Mouse (Mus musculus) urinary bladder, adult 2 months (tissue): Measurements from ENCODE around the gene Dnase1. TPM values are rescaled to one million over a fixed set of nuclear protein-coding genes. Genes with fewer than 3 reads are reported as not detected.
"Not testable (repeated sequence)": the region's sequence is repeated elsewhere in the genome, so short reads cannot be mapped to it uniquely, and the experiment has no call there.

Experiments used
- DNase-seq: peaks from one replicate; pipeline ENCODE4 v3.0.0; 2022; ENCODE audit warnings: low spot score
- polyA plus RNA-seq: library from polyadenylated mRNA; depleted of rRNA; stranded (reverse); fragments of >200 nt; gene quantifications from 2 replicates; pipeline ENCODE4 v1.2.3, GENCODE M21; 2012; rRNA removed

The Dnase1 gene
- polyA plus RNA-seq: not detected in 2 replicates

DNA sequence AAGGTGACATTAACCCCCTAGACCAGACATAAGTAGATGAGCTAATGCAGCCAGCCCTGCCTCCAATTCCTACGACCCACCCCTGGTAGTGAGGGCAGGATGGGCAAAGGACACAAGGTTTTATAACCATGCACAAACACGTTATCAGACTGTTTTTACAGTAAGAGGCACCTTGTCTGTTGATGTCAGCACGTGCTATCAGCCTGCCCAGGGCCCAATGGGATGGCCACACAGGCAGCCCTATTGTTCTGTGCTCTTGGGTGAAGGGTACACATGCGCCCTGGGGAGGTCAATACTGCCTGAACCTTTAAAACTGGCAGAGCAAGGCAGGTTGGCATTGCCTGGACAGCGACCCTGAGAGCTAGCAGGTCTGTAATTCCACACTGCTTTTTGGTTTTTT, at the start of gene Dnase1:
Gene Dnase1, plus strand, starts transcription at position 136 of the 400 bp plus-strand sequence.
- DNase-seq: no peak

GRCm38 (mm10) chr16:3988410-3988809, 48.3 kb upstream of the Dnase1 start:
- DNase-seq: no peak

DNA sequence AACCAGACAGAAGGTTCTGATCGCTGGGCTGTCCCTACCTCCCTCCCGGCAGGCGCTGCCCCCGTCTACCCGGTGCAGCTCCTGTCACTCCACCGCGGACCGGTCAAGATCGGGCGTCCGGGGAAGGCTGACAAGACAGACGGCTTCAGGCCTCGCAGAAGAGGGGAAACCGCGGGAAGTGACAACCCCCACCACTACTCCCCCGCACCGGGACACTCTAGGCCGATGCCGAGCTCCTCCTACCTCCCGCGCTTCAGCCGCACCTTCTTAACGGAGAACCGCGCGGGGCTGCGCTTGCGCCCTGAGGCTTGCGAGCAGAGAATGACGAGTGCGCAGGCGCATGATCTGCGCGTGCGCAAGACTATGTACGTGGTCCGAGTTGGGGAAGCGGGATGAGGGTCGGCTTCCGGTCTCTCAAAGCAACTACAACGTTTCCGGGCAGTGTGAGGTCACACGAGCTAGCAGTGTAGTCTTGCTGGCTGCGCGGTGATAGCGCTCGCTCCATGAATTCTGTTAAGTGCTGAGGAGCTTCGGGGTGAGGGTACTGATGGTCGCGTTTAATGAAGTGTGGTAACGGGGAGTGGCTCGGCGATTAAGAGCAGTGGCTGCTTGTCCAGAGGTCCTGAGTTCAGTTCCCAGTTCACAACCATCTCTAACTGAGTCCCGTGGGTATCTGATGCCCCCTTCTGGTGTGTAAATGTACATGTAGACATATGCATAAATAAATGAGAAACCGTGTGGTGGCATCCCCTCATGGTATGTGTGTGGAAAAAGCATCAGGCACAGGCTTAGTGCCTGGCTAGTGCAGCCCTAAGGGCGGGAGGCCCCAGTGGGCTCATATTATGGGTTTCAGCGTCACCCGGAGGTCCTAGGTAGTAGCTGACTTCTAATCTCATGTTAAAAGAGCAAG, 33.0 kb upstream of the Dnase1 start, which contains the start of gene Slx4:
Gene Slx4, minus strand, starts transcription at position 282 of the 910 bp plus-strand sequence.
- DNase-seq: peak; percentile 90

DNA sequence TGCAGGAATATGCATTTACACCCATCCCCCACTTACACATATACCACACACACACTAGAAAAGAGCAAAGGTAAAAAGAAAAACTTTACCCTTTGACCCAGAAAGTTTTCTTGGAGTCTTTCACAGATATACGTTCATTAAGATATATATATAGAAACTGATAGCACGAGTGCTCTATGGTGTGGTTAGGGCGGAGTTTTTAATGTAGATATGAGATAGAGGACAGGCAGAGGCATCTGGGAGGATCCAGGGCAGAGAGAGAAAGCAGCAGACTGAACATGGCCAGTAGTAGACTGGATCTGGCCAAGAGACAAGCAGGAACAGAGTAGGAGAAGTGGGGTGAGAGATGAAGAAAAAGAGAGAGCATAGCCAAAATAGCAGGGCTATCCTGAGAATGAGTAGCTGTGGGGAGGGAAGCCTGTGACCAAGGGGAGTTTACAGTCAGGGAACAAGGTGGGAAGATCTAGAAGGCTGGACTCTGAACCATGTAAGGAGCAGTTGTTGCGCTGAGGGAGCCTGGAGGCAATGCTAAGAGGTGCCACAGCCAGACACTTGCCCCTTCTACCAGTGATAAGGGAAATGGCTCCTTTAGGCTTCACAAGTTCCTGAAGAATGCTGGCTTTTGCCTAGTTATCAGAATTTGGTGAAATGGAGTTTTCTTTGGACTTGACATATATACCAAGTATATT, 23.7 kb upstream of the Dnase1 start:
- no peak for DNase-seq

- DNase-seq: no peak
Observed at GRCm38 (mm10) chr16:4014040-4014668, 22.6 kb upstream of the Dnase1 start.

DNA sequence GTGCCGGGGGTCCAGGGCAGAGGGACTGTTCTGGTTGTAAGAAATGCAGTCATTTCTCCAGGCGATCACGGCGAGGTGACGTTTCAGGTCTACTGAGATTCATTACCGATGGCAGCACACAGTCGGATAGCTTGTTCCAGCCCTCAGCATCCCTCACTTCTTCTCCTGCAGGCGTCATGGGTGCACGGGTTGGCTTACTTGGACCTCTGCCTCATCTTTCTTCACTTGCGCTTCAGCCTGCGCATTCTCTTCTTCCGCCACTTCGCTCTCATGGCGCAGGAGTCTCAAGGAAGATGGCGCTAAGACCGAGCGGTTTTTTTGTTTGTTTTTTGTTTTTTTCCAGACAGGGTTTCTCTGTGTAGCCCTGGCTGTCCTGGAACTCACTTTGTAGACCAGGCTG, 20.0 kb upstream of the Dnase1 start:
- DNase-seq: not testable (repeated sequence)

- not testable (repeated sequence) for DNase-seq
Observed at GRCm38 (mm10) chr16:4017466-4017865, 19.3 kb upstream of the Dnase1 start.

- no peak for DNase-seq
Observed at GRCm38 (mm10) chr16:4021241-4021640, 15.5 kb upstream of the Dnase1 start.

GRCm38 (mm10) chr16:4022719-4023118, 14.0 kb upstream of the Dnase1 start:
- DNase-seq: no peak

DNA sequence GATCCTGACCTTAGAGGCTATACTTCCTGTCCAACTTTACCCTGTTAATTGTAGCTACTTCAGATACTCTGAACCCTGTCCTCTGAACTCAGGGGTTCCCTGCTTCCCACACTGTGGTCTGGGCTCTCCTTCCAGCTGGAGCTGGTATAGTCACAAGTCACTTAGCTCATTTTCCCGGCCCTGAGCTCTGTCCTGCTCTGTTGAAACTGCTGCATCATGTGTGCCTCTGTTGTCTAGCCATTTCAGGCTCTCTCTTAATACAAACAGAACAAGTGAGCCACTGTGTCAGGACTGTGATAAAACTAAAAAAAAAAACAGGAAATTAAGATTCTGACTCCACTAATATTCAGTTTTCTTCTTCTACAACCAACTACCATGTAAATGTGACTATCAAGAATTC, 10.1 kb upstream of the Dnase1 start:
- DNase-seq: no peak

- no peak for DNase-seq
Observed at GRCm38 (mm10) chr16:4027211-4027610, 9.5 kb upstream of the Dnase1 start.

GRCm38 (mm10) chr16:4029371-4029841, 7.3 kb upstream of the Dnase1 start:
- DNase-seq: no peak

DNA sequence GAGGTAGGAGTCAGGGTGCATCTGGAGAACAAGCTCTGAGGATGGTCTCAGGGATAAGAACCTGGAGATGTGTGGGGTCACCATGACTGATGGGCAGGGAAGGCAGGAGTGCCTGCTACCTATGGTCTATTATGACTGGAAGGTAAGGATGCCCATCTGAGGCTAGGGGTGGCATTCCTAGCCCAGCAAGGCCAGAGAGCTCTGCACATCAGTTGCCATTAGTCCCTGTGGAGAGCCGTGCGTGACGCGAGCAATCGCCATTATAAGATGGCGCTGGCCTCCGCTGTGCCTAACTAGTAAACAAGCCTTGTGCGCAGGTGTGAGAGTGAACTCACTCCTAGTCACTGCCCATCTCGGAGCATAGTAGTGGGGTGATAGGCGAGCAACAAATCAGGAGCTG, 6.2 kb upstream of the Dnase1 start:
- DNase-seq: no peak

GRCm38 (mm10) chr16:4031441-4032274, 5.1 kb upstream of the Dnase1 start:
- DNase-seq: no peak

GRCm38 (mm10) chr16:4032341-4032748, 4.4 kb upstream of the Dnase1 start:
- no peak for DNase-seq

GRCm38 (mm10) chr16:4033971-4034370, 2.8 kb upstream of the Dnase1 start:
- no peak for DNase-seq

DNA sequence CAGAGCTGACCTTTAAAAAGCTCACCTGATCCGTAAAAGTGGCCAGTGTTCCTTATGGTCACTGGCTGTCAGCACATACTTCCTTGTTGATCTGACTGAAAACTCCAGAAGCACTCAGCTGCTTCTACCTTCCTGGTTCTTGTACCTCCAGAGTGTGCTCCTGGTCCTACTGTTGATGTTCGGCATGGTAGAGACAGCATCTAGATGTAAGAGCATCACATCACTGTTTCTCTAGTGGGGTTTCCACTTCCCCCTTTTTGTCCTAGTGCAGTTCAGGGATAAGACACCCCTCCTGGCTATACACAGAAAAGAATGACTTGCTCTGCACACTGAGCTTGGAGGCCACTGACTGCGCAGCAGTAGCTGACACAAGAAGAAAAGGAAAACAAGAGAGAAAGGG, 2.3 kb upstream of the Dnase1 start:
- no peak for DNase-seq

DNA sequence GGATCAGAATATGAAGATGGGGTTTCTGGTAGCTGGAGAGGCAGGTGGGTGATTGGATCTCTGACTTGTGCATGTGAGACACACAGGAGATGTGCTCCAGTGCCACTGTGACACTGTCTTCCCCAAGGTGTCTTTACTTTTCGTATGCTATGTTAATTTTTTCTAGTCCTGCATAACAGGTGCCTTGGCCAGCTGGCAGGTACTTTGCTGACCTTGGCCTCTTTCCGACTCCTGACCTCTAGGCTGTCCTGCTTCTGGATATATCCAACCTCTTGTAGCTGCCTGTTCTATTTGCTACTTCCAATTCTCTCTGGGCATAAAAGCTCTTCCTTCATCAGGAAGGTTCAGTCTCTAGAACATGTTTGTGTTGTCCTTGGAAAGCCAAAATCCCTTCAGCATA, 1.2 kb upstream of the Dnase1 start:
- no peak for DNase-seq

DNA sequence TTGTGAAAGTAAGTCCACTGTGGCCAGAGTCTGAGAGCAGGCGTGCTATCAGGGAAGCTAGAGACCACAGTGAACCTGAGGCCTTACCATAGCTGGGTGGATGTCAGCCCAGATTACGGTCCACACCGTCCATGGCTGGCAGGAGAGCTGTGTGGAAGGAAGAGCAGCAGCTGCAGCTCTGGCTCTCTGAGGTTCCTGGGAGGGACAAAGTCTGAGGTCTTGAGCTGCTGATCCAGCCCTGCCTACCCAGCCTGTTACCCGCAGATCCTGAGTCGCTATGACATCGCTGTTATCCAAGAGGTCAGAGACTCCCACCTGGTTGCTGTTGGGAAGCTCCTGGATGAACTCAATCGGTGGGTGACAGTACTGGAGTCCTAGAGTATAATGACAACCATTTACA, 948 bp downstream of the Dnase1 start:
- DNase-seq: no peak

DNA sequence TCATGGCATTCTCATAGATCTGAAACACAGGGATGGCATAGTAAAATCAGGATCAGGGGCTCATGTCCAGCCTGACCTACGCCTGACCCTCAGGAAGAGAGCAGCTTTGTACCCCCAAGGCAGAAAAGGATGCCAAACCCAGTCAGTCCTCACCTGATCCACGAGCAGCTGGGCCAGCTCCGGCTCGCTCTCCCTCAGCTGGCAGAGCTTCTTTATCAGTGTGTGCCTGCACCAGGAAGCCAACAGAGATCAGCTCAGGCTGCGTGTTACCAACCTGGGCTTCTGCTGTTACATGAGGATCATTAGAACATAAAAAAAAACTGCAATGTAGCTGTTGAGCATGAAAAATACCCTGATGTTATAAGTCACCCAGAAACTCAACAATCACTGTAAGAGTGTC, 3.5 kb downstream of the Dnase1 start:
- no peak for DNase-seq

DNA sequence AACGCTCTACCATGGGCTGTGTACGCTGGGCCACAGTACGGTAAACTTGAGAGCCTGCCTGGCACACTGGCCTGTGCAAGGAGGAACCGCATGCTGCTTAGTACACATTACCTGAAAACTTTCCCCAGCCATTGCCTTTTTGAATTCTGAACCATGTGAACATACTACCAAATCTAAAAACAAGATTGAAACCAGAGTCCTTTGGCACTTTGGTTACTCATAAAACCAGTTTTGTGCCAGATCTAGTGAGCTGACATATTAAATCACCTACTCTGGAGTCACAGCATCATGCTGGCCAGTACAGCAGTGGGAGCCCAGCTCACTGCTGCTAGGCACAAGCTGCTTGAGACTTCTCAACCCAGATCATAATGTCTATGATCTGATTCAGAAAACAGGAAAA, 4.9 kb downstream of the Dnase1 start:
- no peak for DNase-seq
